Mouse (Mus musculus): Measurements from ENCODE around the gene Rbfox2. TPM values are rescaled to one million over a fixed set of nuclear protein-coding genes. Genes with fewer than 3 reads are reported as not detected.
"Not testable (repeated sequence)": the region's sequence is repeated elsewhere in the genome, so short reads cannot be mapped to it uniquely, and the experiment has no call there.

Gene Rbfox2
- 6.5 and 8.4 TPM in 2 replicates for polyA plus RNA-seq (2015; fragmentation: Nextera tagmentation; extraction: Ambion mirVana)

DNA sequence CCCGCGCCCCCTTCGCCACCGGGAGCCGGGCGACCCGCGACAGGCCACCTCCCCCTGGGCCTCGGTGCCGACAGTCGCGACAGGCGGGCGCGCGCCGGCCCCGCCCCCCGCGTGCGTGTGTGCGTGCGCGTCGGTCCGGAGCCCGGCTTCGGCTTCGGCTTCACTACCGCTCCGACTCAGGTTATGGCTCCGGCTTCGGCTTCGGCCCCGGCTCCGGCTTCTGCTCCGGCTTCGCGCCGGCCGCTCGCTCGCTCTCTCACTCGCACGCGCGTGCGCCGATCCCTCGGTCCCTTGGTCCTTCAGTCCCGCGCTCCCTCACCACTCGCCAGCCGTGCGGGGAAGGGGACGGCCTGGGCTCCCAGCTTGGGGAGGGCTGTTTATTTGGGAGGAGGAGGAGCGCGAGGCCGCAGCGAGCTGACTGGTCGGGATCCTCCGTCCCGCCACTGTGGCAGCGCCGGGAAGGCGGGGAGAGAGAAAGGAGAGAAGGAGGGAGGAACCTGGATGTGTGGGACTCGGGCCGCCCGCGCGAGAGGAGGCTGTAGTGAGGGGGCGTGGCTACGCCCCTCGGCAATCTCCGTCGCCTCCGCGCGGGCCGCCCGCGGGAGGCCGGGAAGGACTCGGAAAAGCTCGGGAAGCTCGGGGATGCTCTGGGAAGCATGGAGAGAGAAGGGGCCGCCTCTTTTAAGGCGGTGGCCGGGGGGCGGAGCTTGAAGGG is at the start of gene Rbfox2:
Gene Rbfox2, minus strand, starts transcription at position 458 of the 715 bp plus-strand sequence.
- DNase-seq (ENCODE audit: low spot score) = peak; percentile 54

GRCm38 (mm10) chr15:77356248-77356810 is 49.5 kb upstream of the Rbfox2 start:
- no peak for DNase-seq (ENCODE audit: low spot score)

GRCm38 (mm10) chr15:77354848-77355551 is 48.2 kb upstream of the Rbfox2 start:
- DNase-seq (ENCODE audit: low spot score) = no peak

GRCm38 (mm10) chr15:77354496-77354847 is 47.7 kb upstream of the Rbfox2 start:
- DNase-seq (ENCODE audit: low spot score) = no peak

- no peak for DNase-seq (ENCODE audit: low spot score)
These were observed 47.0 kb upstream of the Rbfox2 start for GRCm38 (mm10) chr15:77353764-77354163.

- no peak for DNase-seq (ENCODE audit: low spot score)
These were observed 46.1 kb upstream of the Rbfox2 start for GRCm38 (mm10) chr15:77352863-77353262.

DNA sequence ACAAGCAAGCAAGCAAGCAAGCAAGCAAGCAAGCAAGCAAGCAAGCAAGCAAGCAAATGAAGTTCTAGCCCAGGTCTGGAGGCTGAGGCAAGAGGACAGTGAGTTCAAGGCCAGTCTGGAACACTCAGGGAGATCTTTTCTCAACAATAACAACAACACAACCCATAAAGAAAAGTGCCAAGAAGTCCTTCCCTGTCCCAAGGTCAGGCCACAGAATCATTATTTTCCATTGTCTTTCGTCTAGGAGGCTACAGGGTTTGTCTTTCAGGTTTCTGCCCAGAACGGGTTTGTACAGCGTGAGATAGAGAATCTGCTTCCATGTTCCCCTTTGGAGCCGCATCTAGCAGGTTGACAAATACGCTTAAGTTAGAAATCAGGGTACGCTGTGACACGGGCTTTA is 43.3 kb upstream of the Rbfox2 start:
- DNase-seq (ENCODE audit: low spot score) = no peak

DNA sequence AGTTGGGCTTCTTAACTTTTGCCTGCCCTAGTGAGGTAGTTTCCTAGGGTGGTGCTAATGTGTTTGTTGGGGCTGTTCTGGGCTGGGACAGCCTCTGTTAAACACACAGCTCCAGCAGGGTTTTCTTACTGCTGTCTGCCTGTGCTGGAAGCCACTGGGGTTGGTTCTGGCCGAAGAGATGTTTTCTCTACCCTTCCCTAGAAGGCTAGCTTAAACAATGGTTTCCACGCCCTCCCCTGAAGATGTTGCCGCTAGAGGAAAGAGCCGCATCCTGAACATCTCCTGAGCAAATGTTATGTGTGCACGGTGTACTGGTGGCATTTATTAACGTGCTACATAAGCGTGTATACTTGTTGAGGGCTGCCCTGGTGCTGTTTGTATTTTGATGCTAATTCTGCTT is 41.3 kb upstream of the Rbfox2 start:
- DNase-seq (ENCODE audit: low spot score) = no peak

- no peak for DNase-seq (ENCODE audit: low spot score)
These were observed 37.6 kb upstream of the Rbfox2 start for GRCm38 (mm10) chr15:77344127-77345125.

- peak; percentile 27 for DNase-seq (ENCODE audit: low spot score)
These were observed 36.8 kb upstream of the Rbfox2 start for GRCm38 (mm10) chr15:77343527-77344091.

- DNase-seq (ENCODE audit: low spot score) = no peak
These were observed 36.2 kb upstream of the Rbfox2 start for GRCm38 (mm10) chr15:77342962-77343526.

DNA sequence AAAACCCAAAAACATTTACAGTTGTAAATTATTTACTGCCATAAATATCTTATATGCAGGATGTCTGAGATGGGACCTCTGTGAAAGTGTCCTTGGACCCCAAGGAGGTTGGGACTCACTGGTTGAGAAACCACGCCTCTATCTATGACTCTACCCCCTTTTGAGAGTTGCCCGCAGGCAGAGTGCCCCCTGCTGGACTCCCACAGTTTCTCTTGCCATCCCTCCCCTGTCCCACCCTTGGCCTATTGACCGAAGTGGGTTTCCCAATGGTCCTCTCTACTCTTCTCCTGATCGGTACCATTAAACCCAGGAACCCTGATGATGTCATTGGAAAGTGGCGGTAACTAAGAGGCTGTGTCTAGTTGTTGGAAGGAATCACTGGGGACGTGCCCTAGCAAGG is 35.2 kb upstream of the Rbfox2 start:
- no peak for DNase-seq (ENCODE audit: low spot score)

DNA sequence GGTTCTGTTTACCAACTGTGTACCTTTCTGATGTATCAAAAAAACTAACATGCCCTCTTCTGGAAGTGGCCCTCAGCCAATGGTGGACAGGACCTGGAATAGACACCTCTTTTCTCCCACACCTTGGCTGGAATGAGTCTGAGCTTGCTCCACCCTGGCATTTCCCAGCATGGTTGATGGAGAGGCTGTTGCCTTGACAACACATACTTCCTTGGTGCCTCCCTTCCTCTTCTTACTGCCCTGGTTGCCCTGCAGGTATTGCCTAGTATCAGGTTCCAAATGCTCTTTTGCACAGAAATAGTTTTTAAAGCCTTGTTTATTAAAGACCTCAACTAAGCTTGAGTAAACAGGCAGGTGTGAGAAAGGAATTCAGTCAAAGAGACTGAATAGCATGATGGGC is 33.8 kb upstream of the Rbfox2 start:
- no peak for DNase-seq (ENCODE audit: low spot score)

- DNase-seq (ENCODE audit: low spot score) = no peak
These were observed 32.2 kb upstream of the Rbfox2 start for GRCm38 (mm10) chr15:77338924-77339429.

DNA sequence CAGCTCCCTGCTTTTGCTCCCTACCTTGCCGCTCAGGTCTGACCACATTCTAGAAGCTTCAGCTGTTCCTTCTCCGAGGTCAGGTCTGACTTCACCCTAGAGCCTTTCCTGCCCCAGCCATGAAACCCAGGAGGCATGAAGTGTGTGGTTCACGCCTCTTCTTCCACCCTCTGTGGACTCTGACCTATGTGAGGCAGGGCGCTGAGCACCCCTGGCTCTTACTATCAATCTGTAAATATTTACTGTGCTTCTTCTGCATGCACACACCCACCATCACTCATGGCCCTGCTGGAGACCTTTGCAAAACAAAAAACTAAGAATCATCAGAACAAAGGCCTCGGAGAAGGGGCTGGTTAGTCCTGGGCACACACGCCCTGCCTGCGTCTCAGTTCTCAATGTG is 31.6 kb upstream of the Rbfox2 start:
- DNase-seq (ENCODE audit: low spot score) = no peak

GRCm38 (mm10) chr15:77337926-77338325 is 31.1 kb upstream of the Rbfox2 start:
- DNase-seq (ENCODE audit: low spot score) = no peak

GRCm38 (mm10) chr15:77336968-77337341 is 30.2 kb upstream of the Rbfox2 start:
- DNase-seq (ENCODE audit: low spot score) = no peak

GRCm38 (mm10) chr15:77336287-77336967 is 29.6 kb upstream of the Rbfox2 start:
- DNase-seq (ENCODE audit: low spot score) = peak; percentile 26

- not testable (repeated sequence) for DNase-seq (ENCODE audit: low spot score)
These were observed 28.4 kb upstream of the Rbfox2 start for GRCm38 (mm10) chr15:77335185-77335584.

Measured in thymus, postnatal 0 days (tissue).